Mouse (Mus musculus) cerebellum, adult 2 months (tissue): ENCODE measurements at regions not wholly inside any gene's neighbourhood (a gene's known extent, or its start where the extent isn't known, plus 50 kb on each side); places are given as distances from the start of the nearest gene placed in this dataset.

Experiments used
- DNase-seq, 2 experiments: peaks; one replicate each; pipeline ENCODE4 v3.0.0; 2021
- H3K27ac ChIP-seq: fragments of 200-500 bp; 2 replicates; pipeline ENCODE4 v1.5.1; 2012; ENCODE audit warnings: low read length, control low read depth, inconsistent platforms; ENCODE audit not compliant: insufficient read depth
- H3K27me3 ChIP-seq: fragments of 200-500 bp; 2 replicates; pipeline ENCODE4 v1.6.1; 2012; ENCODE audit warnings: inconsistent platforms, mild to moderate bottlenecking, low read length, moderate library complexity; ENCODE audit not compliant: control insufficient read depth, insufficient read depth
- H3K4me1 ChIP-seq: fragments of 200-500 bp; 2 replicates; pipeline ENCODE4 v1.6.1; 2011; ENCODE audit warnings: low read length; ENCODE audit not compliant: control insufficient read depth, insufficient read depth
- H3K4me3 ChIP-seq: fragments of 200-500 bp; replicated peaks from 2 replicates; pipeline ENCODE3; 2011; ENCODE audit warnings: mild to moderate bottlenecking, low read depth, low read length, control low read depth; ENCODE audit not compliant: insufficient read depth
- CTCF ChIP-seq: fragments of 200-500 bp; IDR thresholded peaks from 2 replicates; pipeline ENCODE4 v1.5.1; 2011; ENCODE audit warnings: low read depth, mild to moderate bottlenecking, control low read depth, low read length, moderate library complexity, borderline replicate concordance; ENCODE audit not compliant: insufficient read depth
- POLR2A ChIP-seq: fragments of 200-500 bp; IDR thresholded peaks from 2 replicates; pipeline ENCODE4 v1.6.1; 2011; ENCODE audit warnings: low read length, control low read depth, borderline replicate concordance; ENCODE audit not compliant: insufficient read depth
- WGBS: fragments of 180-500 bp; shearing (Covaris S2); methylation state at CpG from one replicate; pipeline ENCODE4 v1.1.7; 2018; 5-methylcytosine and 5-hydroxymethylcytosine counted together

DNA sequence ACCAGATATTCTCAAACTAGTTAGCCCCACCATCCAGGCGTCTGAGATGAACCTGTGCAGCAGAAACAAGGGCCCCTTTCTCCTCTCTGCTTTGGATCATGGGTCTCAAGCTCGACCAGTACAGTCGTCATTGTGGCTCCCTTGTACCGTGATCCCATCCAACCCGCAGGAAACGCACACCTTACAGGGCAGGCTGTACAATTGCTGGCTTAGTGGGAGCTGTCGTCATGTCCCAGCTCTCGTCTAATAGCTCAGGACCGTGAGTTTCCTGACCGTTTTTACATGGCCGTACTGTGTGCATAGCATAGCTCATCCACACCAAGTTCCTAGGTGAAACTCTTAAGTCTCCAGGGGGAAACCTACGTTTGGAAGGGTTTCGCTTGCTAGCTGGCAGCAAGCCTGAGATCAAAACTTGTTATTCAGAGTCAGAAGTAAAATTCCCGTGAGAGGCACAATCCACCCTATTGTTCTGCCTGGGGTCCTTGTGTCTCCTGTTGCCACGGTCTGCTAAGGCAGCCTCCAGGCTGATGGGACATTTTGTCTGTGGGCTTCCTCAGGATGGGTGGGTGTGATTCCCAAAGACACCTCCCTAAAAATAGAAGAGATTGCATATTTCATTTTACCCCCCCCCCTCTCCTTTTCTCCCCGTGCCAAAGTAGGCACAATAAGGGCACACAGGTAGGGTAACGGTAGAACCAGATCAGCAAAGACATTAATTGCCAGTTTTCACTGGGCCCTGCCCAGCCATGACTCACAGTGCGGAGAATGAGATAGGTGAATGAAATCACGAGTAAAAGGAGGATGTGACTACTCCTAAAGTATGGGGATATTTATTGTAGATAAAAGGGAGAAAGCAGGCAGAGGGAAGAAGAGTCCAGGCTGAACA lies 68.2 kb upstream of the Rapgef5 start:
- H3K4me1 ChIP-seq = no peaks in the 10 kb centered on the region
- TF ChIP-seq CTCF (no peak), POLR2A (no peak)
- WGBS = 65% methylated on average over 19 of the region's 19 CpGs
- no peak overlapping the region for H3K27ac ChIP-seq
- no peak overlapping the region for H3K4me3 ChIP-seq
- no peaks in the 10 kb centered on the region for H3K27me3 ChIP-seq
- DNase-seq = no peak

DNA sequence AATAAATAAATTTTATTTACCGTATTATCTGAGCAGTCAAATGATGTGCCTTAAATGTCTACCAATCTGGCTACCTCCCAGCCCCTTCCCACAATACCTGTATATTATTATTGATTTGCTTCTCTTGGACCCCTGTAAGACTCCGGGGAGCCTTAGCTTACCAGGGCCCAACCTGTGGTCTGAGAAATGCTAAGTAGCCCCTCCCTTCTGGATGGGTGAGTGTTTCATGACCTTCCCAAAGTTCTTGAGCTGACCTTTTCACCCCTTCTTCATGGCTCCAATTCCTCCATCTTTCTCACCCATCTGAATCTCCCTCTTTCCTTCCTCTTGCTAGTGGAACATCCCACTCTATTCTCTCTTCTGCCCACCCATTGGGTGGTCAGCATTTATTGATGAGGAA lies 67.2 kb upstream of the Rapgef5 start:
- no peaks in the 10 kb centered on the region for H3K27me3 ChIP-seq
- 99% methylated on average over 2 of the region's 2 CpGs for WGBS
- H3K27ac ChIP-seq = no peak overlapping the region
- no peaks in the 10 kb centered on the region for H3K4me1 ChIP-seq
- TF ChIP-seq POLR2A (no peak), CTCF (no peak)
- no peak for DNase-seq
- H3K4me3 ChIP-seq = no peak overlapping the region

DNA sequence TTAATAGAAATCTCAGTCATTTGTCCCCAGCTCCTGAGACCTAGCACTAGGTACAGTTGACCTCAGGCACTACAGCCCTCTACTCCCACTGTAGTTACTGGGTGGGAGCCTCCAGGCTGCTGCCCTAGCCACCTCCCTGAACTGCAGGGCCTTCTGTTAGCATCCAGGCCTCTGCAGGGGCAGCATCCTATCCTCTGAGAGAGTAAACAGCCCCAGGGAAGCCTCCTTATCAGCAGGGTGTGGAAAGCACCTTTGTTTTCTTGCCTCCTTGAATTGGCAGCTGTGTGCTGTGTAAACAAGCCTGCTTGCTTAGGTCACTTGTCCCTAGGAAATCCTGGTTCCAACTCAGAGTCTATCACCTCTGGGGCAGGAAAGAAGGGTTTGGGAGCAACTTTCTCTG lies 66.2 kb upstream of the Rapgef5 start:
- no peaks in the 10 kb centered on the region for H3K27me3 ChIP-seq
- H3K27ac ChIP-seq = no peak overlapping the region
- no peak overlapping the region for H3K4me3 ChIP-seq
- no peak for TF ChIP-seq POLR2A
- TF ChIP-seq CTCF = no peak
- H3K4me1 ChIP-seq = no peaks in the 10 kb centered on the region
- no peak for DNase-seq

DNA sequence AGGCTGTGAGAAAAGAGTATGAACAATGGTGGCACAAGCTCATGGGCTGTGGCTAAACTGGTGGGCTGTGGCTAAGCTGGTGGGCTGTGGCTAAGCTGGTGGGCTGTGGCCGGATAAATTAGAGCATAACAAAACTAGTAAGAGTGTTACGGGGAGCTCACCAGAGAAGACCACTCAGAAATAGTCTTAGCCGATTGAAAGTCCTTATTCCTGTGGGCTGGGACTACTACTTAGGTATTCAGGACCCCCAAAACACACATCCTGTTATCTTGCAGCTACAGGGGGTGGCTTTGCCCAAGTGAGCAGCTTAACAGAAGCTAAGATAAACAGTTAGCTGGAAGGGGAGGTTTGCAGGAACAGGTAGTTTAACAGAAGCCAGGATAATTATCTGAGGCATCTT lies 65.4 kb upstream of the Rapgef5 start:
- no peaks in the 10 kb centered on the region for H3K4me1 ChIP-seq
- H3K4me3 ChIP-seq = no peak overlapping the region
- no peak for DNase-seq
- TF ChIP-seq CTCF (no peak), POLR2A (no peak)
- WGBS = 79% methylated on average over 3 of the region's 3 CpGs
- H3K27me3 ChIP-seq = no peaks in the 10 kb centered on the region
- no peak overlapping the region for H3K27ac ChIP-seq

DNA sequence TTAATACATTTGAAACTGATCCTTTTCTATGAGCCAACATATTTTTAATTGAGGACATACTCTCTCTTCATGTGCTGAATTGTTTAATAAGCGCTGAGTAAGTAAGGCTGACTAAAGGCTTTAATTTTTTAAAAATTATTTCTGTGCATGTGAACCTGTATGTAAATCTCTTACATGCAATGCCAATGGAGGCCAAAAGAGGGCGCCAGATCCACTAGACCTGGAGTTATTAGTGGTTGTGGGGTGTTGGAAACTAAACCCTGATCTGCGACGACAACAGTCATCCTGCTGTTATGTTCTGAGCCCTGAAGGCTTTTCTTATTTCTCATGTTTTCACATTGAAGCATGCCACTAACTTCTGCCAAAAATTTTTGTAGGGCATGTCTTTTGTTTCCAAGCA lies 64.8 kb upstream of the Rapgef5 start:
- Histone ChIP-seq H3K27ac (no peak overlapping the region), H3K4me3 (no peak overlapping the region), H3K27me3 (no peaks in the 10 kb centered on the region), H3K4me1 (no peaks in the 10 kb centered on the region)
- TF ChIP-seq CTCF = no peak; the same call in 1 of the 2 replicates
- WGBS = 66% methylated on average over 4 of the region's 4 CpGs
- DNase-seq = no peak

DNA sequence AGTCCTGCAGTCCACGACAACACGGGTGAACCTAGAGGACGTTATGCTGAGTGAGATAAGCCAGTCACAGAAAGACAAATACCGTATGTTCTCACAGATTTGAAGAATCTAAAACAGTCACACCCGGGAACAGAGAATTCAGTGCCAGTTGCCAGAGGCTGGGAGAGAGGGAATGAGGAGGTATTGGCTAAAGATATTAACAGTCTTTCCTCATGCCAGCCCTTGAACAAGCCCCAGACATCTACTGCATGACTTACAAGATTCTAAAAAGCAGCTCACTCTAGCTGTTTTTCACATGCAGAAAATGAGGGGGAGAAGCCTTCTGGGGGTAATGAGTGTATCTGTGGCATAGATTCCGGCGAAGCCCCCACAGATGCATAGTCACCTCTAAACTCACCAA lies 60.5 kb upstream of the Rapgef5 start:
- Histone ChIP-seq H3K27ac (no peak overlapping the region), H3K27me3 (no peaks in the 10 kb centered on the region), H3K4me1 (no peaks in the 10 kb centered on the region), H3K4me3 (no peak overlapping the region)
- no peak for DNase-seq
- WGBS = 80% methylated on average over 7 of the region's 7 CpGs
- TF ChIP-seq POLR2A (no peak), CTCF (no peak)

DNA sequence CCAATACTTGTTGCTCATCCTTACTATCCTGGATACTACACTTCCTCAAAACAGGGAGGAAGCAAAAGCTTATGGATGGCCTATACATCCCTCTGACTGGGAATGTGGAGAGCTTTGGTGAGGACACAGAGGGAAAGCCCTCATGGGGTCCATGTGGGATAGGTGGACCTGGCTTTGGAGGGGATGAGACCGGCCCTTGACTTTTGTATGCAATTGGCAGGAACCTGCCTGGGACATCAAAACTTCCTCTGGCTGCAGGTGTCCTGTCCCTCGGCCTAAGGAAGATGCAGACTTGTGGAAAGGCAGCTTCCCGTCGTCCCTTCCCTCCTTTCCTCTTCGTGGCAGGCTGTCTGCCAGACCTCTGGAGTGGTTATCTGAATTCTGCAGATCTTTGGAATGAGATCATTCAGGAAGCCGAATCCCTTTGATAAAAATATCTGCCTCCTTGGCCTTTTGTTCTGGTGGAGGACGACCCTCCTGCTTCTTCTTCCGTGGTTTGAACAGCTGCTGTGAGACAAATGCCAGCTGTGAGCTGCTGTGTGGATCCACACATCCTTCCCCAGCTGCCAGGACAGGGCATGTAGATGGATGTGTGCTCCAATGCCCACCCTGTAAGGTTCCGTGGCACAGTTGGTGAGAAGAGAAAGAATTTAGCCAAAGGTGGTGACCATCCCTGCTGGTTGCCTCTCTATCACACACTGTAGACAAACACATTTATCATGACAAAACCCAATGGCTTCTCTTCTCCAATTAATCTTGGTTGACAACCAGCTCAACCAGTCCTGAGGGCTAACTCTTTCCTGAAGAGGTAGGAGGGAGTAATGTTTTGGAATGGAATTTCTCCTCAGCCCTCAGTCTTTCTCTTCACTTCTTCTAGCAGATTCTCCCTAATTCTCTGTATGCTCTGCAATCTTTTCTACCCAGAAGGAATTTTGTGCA lies 57.9 kb upstream of the Rapgef5 start:
- Histone ChIP-seq H3K27ac (no peak overlapping the region), H3K4me3 (no peak overlapping the region), H3K4me1 (no peaks in the 10 kb centered on the region), H3K27me3 (no peaks in the 10 kb centered on the region)
- no peak for DNase-seq
- TF ChIP-seq POLR2A (no peak), CTCF (no peak)
- WGBS = 57% methylated on average over 9 of the region's 9 CpGs
